Mouse (Mus musculus): ENCODE measurements around the gene Zfp422.

DNA sequence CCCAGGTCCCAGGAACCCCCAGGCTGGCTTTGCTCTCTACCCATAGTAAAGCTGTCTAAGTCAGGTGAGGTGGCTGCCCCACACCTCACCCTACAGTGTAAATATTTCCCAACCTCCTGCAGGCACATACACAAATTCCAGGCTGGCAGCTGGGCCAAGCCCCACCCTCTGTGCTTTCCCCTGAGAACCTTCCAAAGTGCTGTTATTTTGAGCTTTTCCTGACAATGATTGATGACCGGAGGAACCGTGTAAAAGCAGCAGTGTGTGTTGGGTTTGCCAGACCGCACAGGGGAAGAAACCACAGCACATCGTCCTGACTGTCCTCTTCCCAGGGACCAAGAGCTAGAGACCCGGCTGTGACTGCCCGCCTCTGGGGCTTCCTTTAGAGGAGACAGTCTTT, 21.6 kb upstream of the Zfp422 start, which contains the start of gene Depp1:
- peak; percentile 95 for TF ChIP-seq EP300 (IDR thresholded peaks at IDR 0.05; ENCODE audit: insufficient read depth, low read depth, low read length)
- TF ChIP-seq CTCF (IDR thresholded peaks at IDR 0.05) = 0 out of 2 replicates have a peak, but pooled peaks have one; percentile 3
- TF ChIP-seq POLR2A (IDR thresholded peaks at IDR 0.05; ENCODE audit: insufficient read depth, low read depth, low read length) = peak; percentile 99

Data from heart, adult 2 months (tissue).